Mouse (Mus musculus): ENCODE data around the gene Edem3. TPM values are rescaled to one million over a fixed set of nuclear protein-coding genes. Genes with fewer than 3 reads are reported as not detected.

Gene Edem3
- polyA plus RNA-seq, 1 experiment from 2014 or later = 13.2 TPM

- WGBS = 62% methylated on average over 20 of the region's 20 CpGs
- 0 out of 2 replicates have a peak, but pooled peaks cover 2% of the 10 kb centered on the region for H3K4me1 ChIP-seq (replicated peaks)
- H3K4me2 ChIP-seq (replicated peaks) = no peak overlapping the region
These were observed 106.3 kb downstream of the Edem3 start for GRCm38 (mm10) chr1:151861334-151861995.

GRCm38 (mm10) chr1:151862109-151862508 is 106.9 kb downstream of the Edem3 start:
- Histone ChIP-seq H3K36me3 (no peaks in the 10 kb centered on the region), H3K27me3 (replicated peaks) (no peaks in the 10 kb centered on the region), H3K4me3 (replicated peaks) (no peak overlapping the region), H3K4me1 (replicated peaks) (0 out of 2 replicates have a peak, but pooled peaks cover 2% of the 10 kb centered on the region), H3K9ac (no peak overlapping the region), H3K9me3 (no peaks in the 10 kb centered on the region), H3K4me2 (replicated peaks) (no peak overlapping the region), H3K27ac (no peak overlapping the region)
- 89% methylated on average over 8 of the region's 8 CpGs for WGBS
- ATAC-seq = no peak

More at GRCm38 (mm10) chr1:151861334-151861995, 106.3 kb downstream of the Edem3 start:
- Histone ChIP-seq H3K9ac (no peak overlapping the region), H3K27ac (no peak overlapping the region), H3K9me3 (no peaks in the 10 kb centered on the region), H3K4me3 (replicated peaks) (no peak overlapping the region), H3K27me3 (replicated peaks) (no peaks in the 10 kb centered on the region), H3K36me3 (no peaks in the 10 kb centered on the region)
- no peak for ATAC-seq

GRCm38 (mm10) chr1:151863135-151863796 is 108.1 kb downstream of the Edem3 start:
- WGBS = 56% methylated on average over 17 of the region's 17 CpGs
- no peaks in the 10 kb centered on the region for H3K36me3 ChIP-seq
- H3K4me3 ChIP-seq (replicated peaks) = no peak overlapping the region
- H3K4me2 ChIP-seq (replicated peaks) = no peak overlapping the region
- no peaks in the 10 kb centered on the region for H3K27me3 ChIP-seq (replicated peaks)
- H3K9me3 ChIP-seq = no peaks in the 10 kb centered on the region
- peak overlapping the region; percentile 54 for H3K27ac ChIP-seq
- ATAC-seq = no peak
- no peak overlapping the region for H3K9ac ChIP-seq
- H3K4me1 ChIP-seq (replicated peaks) = 0 out of 2 replicates have a peak, but pooled peaks cover 2% of the 10 kb centered on the region

- Histone ChIP-seq H3K4me2 (replicated peaks) (no peak overlapping the region), H3K27ac (peak overlapping the region; percentile 54), H3K4me1 (replicated peaks) (0 out of 2 replicates have a peak, but pooled peaks cover 2% of the 10 kb centered on the region), H3K27me3 (replicated peaks) (no peaks in the 10 kb centered on the region), H3K4me3 (replicated peaks) (no peak overlapping the region), H3K9me3 (no peaks in the 10 kb centered on the region), H3K36me3 (no peaks in the 10 kb centered on the region), H3K9ac (no peak overlapping the region)
- WGBS = 70% methylated on average over 12 of the region's 12 CpGs
- no peak for ATAC-seq
These were observed 108.6 kb downstream of the Edem3 start for GRCm38 (mm10) chr1:151863797-151864147.

- ATAC-seq = no peak
- Histone ChIP-seq H3K27me3 (replicated peaks) (no peaks in the 10 kb centered on the region), H3K4me2 (replicated peaks) (no peak overlapping the region), H3K27ac (no peak overlapping the region), H3K36me3 (no peaks in the 10 kb centered on the region), H3K4me3 (replicated peaks) (no peak overlapping the region), H3K4me1 (replicated peaks) (0 out of 2 replicates have a peak, but pooled peaks cover 2% of the 10 kb centered on the region), H3K9ac (no peak overlapping the region), H3K9me3 (no peaks in the 10 kb centered on the region)
- WGBS = 79% methylated on average over 6 of the region's 6 CpGs
These were observed 109.2 kb downstream of the Edem3 start for GRCm38 (mm10) chr1:151864326-151864725.

Other genes with a start within 250 kb of the Edem3 start
- 11.9 and 12.9 TPM in 2 replicates for gene Fam129a, start 184.2 kb upstream of the Edem3 start, polyA plus RNA-seq (2015; fragmentation: Nextera tagmentation; extraction: Ambion mirVana)

Data from intestine, embryonic 15.5 days (tissue).